Mouse (Mus musculus): ENCODE measurements at regions not wholly inside any gene's neighbourhood (a gene's known extent, or its start where the extent isn't known, plus 50 kb on each side); places are given as distances from the start of the nearest gene placed in this dataset.

DNA sequence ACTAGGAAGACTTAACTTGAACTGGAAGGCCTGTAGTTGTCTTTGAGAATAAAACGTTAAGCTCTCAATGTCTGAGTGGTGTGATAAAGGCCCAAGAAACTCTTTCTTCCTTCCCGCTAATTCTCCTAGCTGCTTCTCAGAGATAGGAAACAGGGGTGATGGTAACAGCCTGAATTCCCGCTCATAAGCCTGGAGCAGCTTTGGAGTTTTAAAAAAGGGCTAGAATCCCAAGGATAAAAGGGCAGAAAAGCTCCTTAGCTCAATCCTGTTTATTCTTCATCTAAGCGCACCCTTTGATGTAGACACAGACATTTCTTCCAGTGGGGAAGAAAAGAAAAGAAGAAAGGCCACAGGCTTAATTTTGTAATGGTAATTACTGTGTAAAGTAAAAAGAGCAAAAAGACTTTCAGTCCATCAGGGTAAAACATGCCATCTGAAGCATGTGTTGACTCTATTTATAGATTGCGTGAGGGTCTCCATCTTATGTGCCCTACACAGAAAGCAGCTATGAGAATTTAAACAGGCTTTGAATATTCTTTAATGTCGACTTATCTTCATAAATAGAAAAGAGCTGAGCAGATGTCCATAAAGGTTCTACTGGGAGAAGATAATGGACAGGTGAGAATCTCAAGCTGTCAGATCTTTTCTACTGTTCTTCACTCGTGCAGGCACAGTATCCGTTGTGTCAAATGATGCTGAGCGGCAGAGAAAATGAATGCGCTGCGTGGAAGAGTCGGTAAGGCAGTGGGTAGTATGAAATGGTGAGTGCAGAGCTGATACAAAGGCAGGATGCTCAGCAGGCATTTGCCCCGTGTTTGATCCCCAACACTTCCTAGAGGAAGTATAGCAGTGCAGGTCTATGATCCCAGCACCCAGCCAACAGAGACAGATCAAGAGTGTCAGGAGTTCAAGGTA, 818.0 kb upstream of the Intu start:
- TF ChIP-seq POLR2AphosphoS2 (IDR thresholded peaks at IDR 0.05; ENCODE audit: low read depth, low read length): no peak
- TF ChIP-seq MAFK (IDR thresholded peaks at IDR 0.05; ENCODE audit: insufficient replicate concordance, low read length): no peak
- no peak for TF ChIP-seq POLR2A (IDR thresholded peaks at IDR 0.05; ENCODE audit: low read depth, low read length)
- no peak for TF ChIP-seq SIN3A (IDR thresholded peaks at IDR 0.05; ENCODE audit: low read length)
- TF ChIP-seq RAD21 (IDR thresholded peaks at IDR 0.05; ENCODE audit: low read depth, low read length): no peak
- no peak for TF ChIP-seq CTCF (conservative IDR thresholded peaks at IDR 0.05 in 1 of 2, IDR thresholded peaks at IDR 0.05 in 1 of 2; ENCODE audit: low read depth in 2 of 2, low read length in 2 of 2)
- TF ChIP-seq NELFE (IDR thresholded peaks at IDR 0.05; ENCODE audit: low read depth, low read length): no peak
- no peak for TF ChIP-seq ZMIZ1 (IDR thresholded peaks at IDR 0.05; ENCODE audit: low read depth, low read length)
- TF ChIP-seq MEF2A (IDR thresholded peaks at IDR 0.05; ENCODE audit: borderline replicate concordance, low read depth, low read length): no peak
- no peak for TF ChIP-seq EP300 (IDR thresholded peaks at IDR 0.05; ENCODE audit: low read length)
